Mouse (Mus musculus) neural tube, embryonic 15.5 days (tissue): Measurements from ENCODE around the gene Traf3. TPM values are rescaled to one million over a fixed set of nuclear protein-coding genes. Genes with fewer than 3 reads are reported as not detected.

Source experiments
- ATAC-seq: fragments of 200-750 bp; cut with Nextera tagmentation; 2 replicates; pipeline ENCODE4 v1.8.0; 2017; ENCODE audit warnings: mild to moderate bottlenecking, moderate TSS enrichment, moderate library complexity; ENCODE audit not compliant: low FRiP score
- H3K27ac ChIP-seq: fragments of 300-500 bp; sonication (generic); replicated peaks from 2 replicates; pipeline ENCODE4 v1.5.1; 2015; ENCODE audit warnings: mild to moderate bottlenecking, inconsistent platforms
- H3K27me3 ChIP-seq: fragments of 300-500 bp; sonication (generic); replicated peaks from 2 replicates; pipeline ENCODE4 v1.6.1; 2015; ENCODE audit warnings: inconsistent platforms
- H3K36me3 ChIP-seq: fragments of 300-500 bp; sonication (generic); 2 replicates; pipeline ENCODE4 v1.6.1; 2015; ENCODE audit warnings: inconsistent platforms
- H3K4me1 ChIP-seq: fragments of 300-500 bp; sonication (generic); 2 replicates; pipeline ENCODE4 v1.6.1; 2015; ENCODE audit warnings: inconsistent platforms
- H3K4me2 ChIP-seq: fragments of 300-500 bp; sonication (generic); 2 replicates; pipeline ENCODE4 v1.6.1; 2015; ENCODE audit warnings: inconsistent platforms, mild to moderate bottlenecking, moderate library complexity
- H3K4me3 ChIP-seq: fragments of 300-500 bp; sonication (generic); replicated peaks from 2 replicates; pipeline ENCODE4 v1.5.1; 2015; ENCODE audit warnings: mild to moderate bottlenecking, inconsistent platforms
- H3K9ac ChIP-seq: fragments of 300-500 bp; sonication (generic); replicated peaks from 2 replicates; pipeline ENCODE4 v1.6.1; 2015; ENCODE audit warnings: mild to moderate bottlenecking, inconsistent platforms
- H3K9me3 ChIP-seq: fragments of 300-500 bp; sonication (generic); replicated peaks from 2 replicates; pipeline ENCODE4 v1.6.1; 2016; ENCODE audit warnings: inconsistent platforms
- WGBS: fragments of 180-500 bp; shearing (Covaris S2); methylation state at CpG from one replicate; pipeline ENCODE4 v1.1.7; 2015; ENCODE audit warnings: mixed read lengths; 5-methylcytosine and 5-hydroxymethylcytosine counted together
- polyA plus RNA-seq: library from polyadenylated mRNA; unstranded; fragments of >200 nt; fragmentation: Nextera tagmentation; extraction: Ambion mirVana; gene quantifications from 2 replicates; pipeline ENCODE4 v1.2.1, GENCODE M21; 2015

The Traf3 gene
- polyA plus RNA-seq, 1 experiment from 2014 or later: 19.0 TPM

DNA sequence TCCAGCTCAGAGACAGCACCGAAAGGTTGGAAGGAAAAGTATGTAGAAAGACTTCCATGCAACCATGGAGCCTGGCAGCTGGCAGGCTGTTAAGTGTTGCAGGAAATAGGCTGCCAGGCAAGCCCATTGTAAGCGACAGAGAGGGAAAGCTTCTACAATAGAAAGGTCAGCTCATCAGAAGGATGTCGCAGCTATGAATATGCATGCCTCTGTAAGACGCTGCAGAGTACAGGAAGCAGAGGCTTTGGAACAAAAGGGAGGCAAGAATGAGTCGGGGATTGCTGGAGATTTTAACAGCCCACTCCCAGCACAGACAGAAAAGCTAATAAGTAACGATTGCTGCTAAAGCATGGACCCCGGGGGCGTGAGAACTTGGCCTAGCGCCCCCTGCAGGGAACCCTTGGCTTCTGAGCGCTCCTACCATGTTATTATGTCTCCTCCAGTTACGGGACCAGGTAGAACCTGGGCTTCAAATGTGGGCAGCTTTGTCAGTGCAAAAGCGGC is 23.1 kb upstream of the Traf3 start:
- Histone ChIP-seq H3K9me3 (no peaks in the 10 kb centered on the region), H3K9ac (no peak overlapping the region), H3K27me3 (no peaks in the 10 kb centered on the region), H3K4me1 (peaks cover 20% of the 10 kb centered on the region), H3K27ac (peak overlapping the region; percentile 75), H3K36me3 (no peaks in the 10 kb centered on the region), H3K4me2 (peak overlapping the region; percentile 31), H3K4me3 (no peak overlapping the region)
- peak; percentile 43; the same call in 1 of the 2 replicates for ATAC-seq
- 8% methylated on average over 12 of the region's 12 CpGs for WGBS

DNA sequence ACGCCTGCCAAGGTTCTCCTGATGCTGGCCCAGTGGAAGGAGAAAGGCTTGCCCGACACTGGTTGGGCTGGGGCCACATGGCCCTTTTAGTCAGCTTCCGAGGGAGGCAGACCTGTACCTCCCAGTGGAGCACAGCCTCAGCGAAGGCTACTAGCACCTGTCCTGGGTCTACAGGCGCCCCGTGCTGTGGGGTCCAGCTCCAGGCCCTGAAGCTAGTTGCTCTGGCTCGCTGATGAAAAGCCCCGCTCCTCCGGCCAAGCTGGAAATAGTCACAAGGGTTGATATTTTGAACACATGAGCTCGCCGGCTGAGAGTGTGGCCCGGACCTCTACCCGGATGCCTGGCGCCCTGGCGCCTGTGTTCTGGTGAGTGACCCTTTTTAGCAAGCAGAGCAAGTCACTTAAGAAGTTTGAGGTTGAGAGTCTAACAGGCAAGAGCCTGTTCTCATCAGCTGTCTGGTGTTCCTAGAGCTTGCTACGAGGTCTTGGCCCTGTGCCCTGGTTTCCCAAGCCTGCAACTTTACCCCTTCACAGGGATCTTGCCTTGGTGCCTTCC is 22.6 kb upstream of the Traf3 start:
- no peak; the same call in 1 of the 2 replicates for ATAC-seq
- Histone ChIP-seq H3K27ac (peak overlapping the region; percentile 75), H3K4me2 (peak overlapping the region; percentile 31), H3K4me3 (no peak overlapping the region), H3K9me3 (no peaks in the 10 kb centered on the region), H3K36me3 (no peaks in the 10 kb centered on the region), H3K4me1 (peaks cover 20% of the 10 kb centered on the region), H3K27me3 (no peaks in the 10 kb centered on the region), H3K9ac (no peak overlapping the region)
- 64% methylated on average over 16 of the region's 16 CpGs for WGBS

DNA sequence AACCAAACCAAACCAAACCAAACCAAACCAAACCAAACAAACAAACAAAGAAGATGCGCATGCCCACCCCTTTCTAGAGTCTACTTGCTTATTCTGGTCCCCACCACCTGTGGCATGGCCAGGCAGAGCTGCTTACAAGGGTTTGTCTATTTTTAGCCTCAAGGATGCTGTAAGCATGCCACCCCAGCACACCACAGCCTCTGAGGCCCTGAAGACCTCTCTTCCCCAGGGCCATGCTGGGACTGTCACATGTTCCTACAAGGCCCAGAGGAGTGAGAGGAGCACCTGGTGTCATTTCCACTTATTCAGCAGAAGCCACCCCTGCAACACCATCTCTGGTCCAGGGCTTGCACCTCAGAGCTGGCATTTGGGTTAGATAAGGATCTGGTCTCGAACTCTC is 21.6 kb upstream of the Traf3 start:
- H3K9me3 ChIP-seq: no peaks in the 10 kb centered on the region
- H3K9ac ChIP-seq: no peak overlapping the region
- 0 out of 2 replicates have a peak overlapping the region, but pooled peaks have one; percentile 0 for H3K27ac ChIP-seq
- H3K36me3 ChIP-seq: no peaks in the 10 kb centered on the region
- H3K4me2 ChIP-seq: no peak overlapping the region
- H3K4me3 ChIP-seq: no peak overlapping the region
- H3K4me1 ChIP-seq: peaks cover 20% of the 10 kb centered on the region
- WGBS: 95% methylated on average over 2 of the region's 2 CpGs
- no peaks in the 10 kb centered on the region for H3K27me3 ChIP-seq
- no peak for ATAC-seq

DNA sequence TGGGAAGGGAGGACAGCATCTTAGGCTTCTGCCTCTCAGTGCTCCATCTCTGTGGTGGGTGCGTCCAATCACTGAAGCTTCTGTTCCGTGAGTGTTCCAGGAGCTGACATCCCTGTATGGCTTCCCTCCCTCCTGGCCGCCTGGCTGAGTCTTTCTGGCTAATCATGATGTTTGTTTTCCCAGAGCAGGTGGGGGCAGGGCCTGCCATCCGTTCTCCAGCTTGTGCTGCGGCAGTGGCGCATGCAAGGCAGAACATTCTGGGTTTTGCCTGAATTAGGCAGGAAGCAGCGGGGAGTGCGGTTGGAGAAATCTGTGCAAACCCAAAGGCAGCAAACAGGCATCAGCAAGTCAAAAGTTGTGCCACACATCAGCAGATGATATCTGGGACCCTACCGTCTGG is 20.9 kb upstream of the Traf3 start:
- Histone ChIP-seq H3K27me3 (no peaks in the 10 kb centered on the region), H3K36me3 (no peaks in the 10 kb centered on the region), H3K9ac (no peak overlapping the region), H3K27ac (0 out of 2 replicates have a peak overlapping the region, but pooled peaks have one; percentile 0), H3K4me2 (no peak overlapping the region), H3K4me3 (no peak overlapping the region), H3K9me3 (no peaks in the 10 kb centered on the region), H3K4me1 (peaks cover 20% of the 10 kb centered on the region)
- WGBS: 45% methylated on average over 9 of the region's 9 CpGs
- peak; percentile 22; the same call in 1 of the 2 replicates for ATAC-seq

DNA sequence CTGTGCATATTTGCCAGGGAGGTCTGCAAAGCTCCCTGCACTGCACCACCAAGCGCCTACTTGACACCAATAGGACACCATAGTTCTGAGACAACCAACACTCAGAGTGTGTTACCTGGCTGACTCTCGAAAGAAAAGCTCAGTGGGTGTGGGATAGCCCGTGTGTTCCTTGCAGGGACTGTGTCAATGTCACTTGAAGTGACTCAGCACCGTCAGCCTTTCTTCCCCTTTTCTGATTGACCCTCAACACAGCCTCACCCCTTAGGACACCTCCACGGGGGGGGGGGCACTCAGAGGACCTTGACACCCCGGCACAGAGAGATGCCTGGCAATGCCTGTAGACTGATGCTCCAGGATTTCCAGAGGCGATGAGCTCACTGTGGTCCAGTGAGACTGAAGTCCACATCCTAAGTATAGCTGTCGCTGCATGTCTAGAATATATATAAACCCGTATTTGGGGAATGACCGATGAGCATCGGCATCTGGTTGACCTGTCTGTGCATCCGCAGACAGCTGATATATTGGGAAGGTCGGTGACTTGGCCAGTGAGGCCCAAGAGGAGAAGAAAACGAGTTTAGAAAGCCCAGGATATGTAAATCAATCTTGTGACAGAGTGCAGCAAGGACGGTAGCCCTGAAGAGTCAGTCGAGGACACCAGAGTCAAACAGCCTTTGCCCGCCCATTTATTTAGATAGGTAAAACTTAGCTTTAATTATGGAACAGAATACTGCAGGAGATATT is 16.5 kb upstream of the Traf3 start:
- Histone ChIP-seq H3K36me3 (no peaks in the 10 kb centered on the region), H3K4me3 (no peak overlapping the region), H3K9ac (no peak overlapping the region), H3K4me1 (peaks cover 13% of the 10 kb centered on the region), H3K9me3 (no peaks in the 10 kb centered on the region), H3K4me2 (no peak overlapping the region), H3K27me3 (no peaks in the 10 kb centered on the region), H3K27ac (no peak overlapping the region)
- WGBS: 68% methylated on average over 17 of the region's 17 CpGs
- ATAC-seq: no peak

DNA sequence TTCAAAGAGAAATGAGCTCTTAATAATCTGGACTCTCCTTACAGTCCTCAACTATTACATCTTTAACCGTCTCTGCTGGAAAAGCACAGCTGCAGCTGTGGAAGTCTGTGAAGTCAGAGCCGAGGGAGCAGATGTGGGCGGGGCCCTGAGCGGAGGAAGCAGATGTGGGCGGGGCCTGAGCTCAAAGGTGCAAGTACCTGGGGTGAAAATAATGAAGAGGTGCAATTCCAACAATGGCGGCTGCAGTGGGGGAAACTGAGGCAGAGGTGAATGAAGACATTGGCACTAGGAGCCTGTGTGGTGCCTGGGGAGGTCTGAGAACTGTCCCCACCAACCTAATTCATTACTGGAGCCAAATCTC is 16.0 kb upstream of the Traf3 start:
- Histone ChIP-seq H3K4me1 (peaks cover 8% of the 10 kb centered on the region), H3K4me3 (no peak overlapping the region), H3K27ac (no peak overlapping the region), H3K9ac (no peak overlapping the region), H3K4me2 (no peak overlapping the region), H3K27me3 (no peaks in the 10 kb centered on the region), H3K36me3 (no peaks in the 10 kb centered on the region), H3K9me3 (no peaks in the 10 kb centered on the region)
- ATAC-seq: no peak
- 8% methylated on average over 6 of the region's 6 CpGs for WGBS

DNA sequence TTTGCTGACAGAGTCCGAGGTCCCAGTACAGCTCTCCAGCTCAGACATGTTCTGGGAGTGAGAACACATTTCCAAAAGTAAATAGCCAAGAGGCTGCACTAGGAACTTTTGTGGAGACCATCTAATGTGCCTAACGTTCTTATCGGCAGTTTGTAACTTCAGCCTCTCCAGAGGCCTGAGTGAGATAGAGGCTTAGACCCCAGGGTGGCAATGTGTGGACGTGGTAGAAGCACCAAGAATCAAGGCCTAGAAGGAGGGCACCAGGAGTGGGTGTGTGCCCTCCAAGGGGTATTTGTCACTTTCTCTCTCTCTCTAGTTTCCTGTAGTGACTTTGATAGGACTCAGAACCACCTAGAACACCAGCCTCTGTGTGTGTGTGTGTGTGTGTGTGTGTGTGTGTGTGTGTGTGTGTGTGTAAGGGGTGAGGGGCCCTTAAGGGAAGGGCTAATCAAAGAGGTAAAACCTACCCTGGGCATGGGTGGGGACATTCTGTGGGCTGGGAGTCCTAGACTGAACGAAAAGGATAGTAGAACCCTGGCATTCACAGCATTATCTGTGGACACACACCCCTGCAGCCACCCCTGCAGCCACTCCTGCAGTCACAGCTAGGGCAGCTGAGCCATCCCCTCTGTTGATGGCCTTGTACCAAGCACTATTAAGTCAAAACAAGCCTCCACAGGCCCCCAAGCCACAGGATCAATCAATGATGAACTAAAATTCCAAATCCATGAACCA is 14.6 kb upstream of the Traf3 start:
- H3K4me1 ChIP-seq: peaks cover 6% of the 10 kb centered on the region; the same call in 1 of the 2 replicates
- H3K9ac ChIP-seq: no peak overlapping the region
- no peaks in the 10 kb centered on the region for H3K27me3 ChIP-seq
- ATAC-seq: no peak
- no peak overlapping the region for H3K27ac ChIP-seq
- H3K4me2 ChIP-seq: no peak overlapping the region
- no peaks in the 10 kb centered on the region for H3K9me3 ChIP-seq
- no peak overlapping the region for H3K4me3 ChIP-seq
- WGBS: 91% methylated on average over 5 of the region's 5 CpGs
- H3K36me3 ChIP-seq: no peaks in the 10 kb centered on the region

DNA sequence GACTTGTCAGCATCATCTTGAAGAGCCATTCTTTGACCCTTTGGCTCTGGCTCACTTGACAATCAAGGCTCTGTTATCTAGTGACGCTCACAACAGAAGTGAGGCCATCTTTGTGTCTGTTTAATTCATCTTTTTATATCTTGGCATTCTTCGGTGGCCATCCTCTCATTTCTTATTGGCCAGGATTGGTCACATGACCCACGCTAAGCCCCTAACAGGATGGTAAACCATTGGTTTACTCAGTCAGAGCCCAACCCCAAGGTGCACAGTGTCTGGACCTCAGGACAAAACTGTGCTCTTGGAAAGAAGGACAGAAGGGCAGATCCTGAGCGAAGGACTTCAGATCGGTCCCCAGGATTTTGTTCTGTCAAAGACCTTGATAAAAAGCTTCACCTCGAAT is 13.6 kb upstream of the Traf3 start:
- H3K36me3 ChIP-seq: no peaks in the 10 kb centered on the region
- no peak overlapping the region for H3K4me3 ChIP-seq
- no peaks in the 10 kb centered on the region for H3K9me3 ChIP-seq
- no peak for ATAC-seq
- no peaks in the 10 kb centered on the region for H3K27me3 ChIP-seq
- no peak overlapping the region for H3K4me2 ChIP-seq
- H3K9ac ChIP-seq: no peak overlapping the region
- H3K4me1 ChIP-seq: peaks cover 6% of the 10 kb centered on the region; the same call in 1 of the 2 replicates
- no peak overlapping the region for H3K27ac ChIP-seq
- WGBS: 87% methylated on average over 6 of the region's 6 CpGs

DNA sequence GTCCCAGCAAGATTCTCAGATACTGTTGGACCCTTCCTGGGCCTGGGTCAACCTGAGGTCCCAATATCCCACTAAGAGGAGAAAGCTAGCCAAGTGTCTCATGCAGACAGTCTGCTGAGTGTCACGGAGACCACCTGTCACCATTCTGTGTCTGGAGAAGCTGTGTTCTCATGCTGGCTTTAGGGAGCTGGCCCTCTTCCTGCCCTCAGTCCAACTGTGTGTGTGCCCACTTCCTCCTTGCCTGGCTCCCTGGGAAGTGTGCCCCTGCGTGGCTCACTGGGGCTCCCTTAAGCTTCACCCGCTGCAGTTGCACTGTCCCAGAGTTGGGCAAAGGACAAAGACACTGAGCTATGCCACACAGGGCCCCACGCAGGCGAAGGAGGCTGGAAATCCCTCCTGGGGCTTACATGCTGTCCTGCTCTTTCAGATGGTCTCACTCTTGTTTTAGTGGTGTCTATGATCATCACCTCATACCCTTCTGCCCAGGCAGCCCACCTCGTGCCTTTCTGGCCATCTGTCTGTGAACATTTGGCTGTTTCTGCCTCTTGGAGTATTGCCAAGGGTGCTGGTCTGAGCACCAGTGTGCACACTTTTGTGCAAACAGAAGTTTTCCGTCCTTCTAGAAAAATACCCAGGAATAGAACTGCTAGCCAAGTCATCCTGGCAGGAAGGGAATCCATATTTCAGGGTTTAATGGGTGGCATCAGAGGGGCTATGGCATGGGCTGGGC is 13.0 kb upstream of the Traf3 start:
- no peak for ATAC-seq
- Histone ChIP-seq H3K27ac (0 out of 2 replicates have a peak overlapping the region, but pooled peaks have one; percentile 18), H3K4me3 (no peak overlapping the region), H3K9me3 (no peaks in the 10 kb centered on the region), H3K27me3 (no peaks in the 10 kb centered on the region), H3K9ac (no peak overlapping the region), H3K36me3 (no peaks in the 10 kb centered on the region), H3K4me1 (peaks cover 6% of the 10 kb centered on the region; the same call in 1 of the 2 replicates), H3K4me2 (no peak overlapping the region)
- WGBS: 66% methylated on average over 7 of the region's 7 CpGs

DNA sequence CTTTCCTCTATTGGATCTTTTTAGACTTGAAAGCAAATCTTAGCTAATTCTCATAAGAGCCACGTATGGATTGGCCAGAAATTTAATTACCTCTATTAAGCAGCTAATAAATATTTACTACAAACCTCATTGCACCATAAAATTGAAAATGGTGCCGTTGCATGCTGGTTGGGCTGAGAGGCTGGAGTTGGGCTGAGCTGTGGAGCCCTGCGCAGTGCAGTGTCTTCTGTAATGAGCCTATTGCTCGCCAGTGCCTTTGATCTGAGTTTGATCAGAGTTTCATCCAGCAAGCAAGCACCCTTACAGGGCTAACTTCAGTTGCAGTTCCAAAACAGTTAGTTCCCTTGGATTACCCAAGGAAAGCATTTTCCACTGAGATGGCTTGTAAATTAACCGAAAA is 12.2 kb upstream of the Traf3 start:
- Histone ChIP-seq H3K9me3 (no peaks in the 10 kb centered on the region), H3K4me1 (peaks cover 6% of the 10 kb centered on the region; the same call in 1 of the 2 replicates), H3K27me3 (no peaks in the 10 kb centered on the region), H3K36me3 (no peaks in the 10 kb centered on the region), H3K4me3 (no peak overlapping the region), H3K9ac (no peak overlapping the region), H3K4me2 (no peak overlapping the region), H3K27ac (no peak overlapping the region)
- 43% methylated on average over 5 of the region's 5 CpGs for WGBS
- no peak for ATAC-seq

DNA sequence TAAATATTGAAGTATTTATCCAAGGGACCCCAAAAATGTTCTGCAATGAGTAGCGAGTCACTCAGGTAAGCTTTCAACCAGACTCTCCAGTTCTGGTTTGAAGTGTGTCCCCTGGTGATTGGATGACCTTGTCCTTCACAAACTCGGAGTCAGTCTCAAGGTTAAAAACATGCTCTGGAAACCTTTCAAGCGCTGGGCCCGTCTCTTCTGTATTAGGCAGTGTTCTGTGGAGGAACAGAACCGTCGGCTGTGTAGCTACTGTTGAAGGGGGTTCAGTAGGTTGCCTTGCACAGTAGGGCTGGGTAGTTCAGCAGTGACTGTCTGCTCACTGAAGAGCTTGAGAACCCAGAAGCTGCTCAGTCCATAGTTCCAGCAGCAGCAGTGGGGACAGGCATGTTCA is 11.5 kb upstream of the Traf3 start:
- H3K4me3 ChIP-seq: no peak overlapping the region
- no peaks in the 10 kb centered on the region for H3K27me3 ChIP-seq
- no peaks in the 10 kb centered on the region for H3K36me3 ChIP-seq
- H3K9ac ChIP-seq: no peak overlapping the region
- H3K4me2 ChIP-seq: no peak overlapping the region
- no peak overlapping the region for H3K27ac ChIP-seq
- no peak for ATAC-seq
- no peaks in the 10 kb centered on the region for H3K9me3 ChIP-seq
- H3K4me1 ChIP-seq: peaks cover 6% of the 10 kb centered on the region; the same call in 1 of the 2 replicates
- 94% methylated on average over 6 of the region's 6 CpGs for WGBS
